Mouse (Mus musculus) myocyte (in vitro differentiated cells): Measurements from ENCODE around the gene Lrrc46. TPM values are rescaled to one million over a fixed set of nuclear protein-coding genes. Genes with fewer than 3 reads are reported as not detected.

Source experiments
- H3K27me3 ChIP-seq: one replicate; pipeline ENCODE4 v1.6.1; 2011; ENCODE audit not compliant: control insufficient read depth, insufficient read depth, insufficient read length
- H3K36me3 ChIP-seq: one replicate; pipeline ENCODE4 v1.6.1; 2011; ENCODE audit not compliant: control insufficient read depth, insufficient read depth
- H3K4me2 ChIP-seq: one replicate; pipeline ENCODE4 v1.6.1; 2011; ENCODE audit warnings: low read depth, control low read depth
- H3K4me3 ChIP-seq: one replicate; pipeline ENCODE4 v1.5.1; 2011; ENCODE audit warnings: mild to moderate bottlenecking, control low read depth, moderate library complexity
- H3K79me2 ChIP-seq: one replicate; pipeline ENCODE4 v1.6.1; 2011; ENCODE audit not compliant: control insufficient read depth, insufficient read depth
- H3ac ChIP-seq: one replicate; pipeline ENCODE4 v1.6.1; 2011; ENCODE audit not compliant: control insufficient read depth, insufficient read length
- E2F4 ChIP-seq: IDR thresholded peaks from one replicate; pipeline ENCODE4 v1.6.1; 2011; ENCODE audit warnings: mild to moderate bottlenecking, control low read depth, moderate library complexity; ENCODE audit not compliant: insufficient read depth
- MAX ChIP-seq: IDR thresholded peaks from one replicate; pipeline ENCODE4 v1.6.1; 2011; ENCODE audit warnings: low read depth, mild to moderate bottlenecking, control low read depth
- MYOD1 ChIP-seq, 3 experiments: IDR thresholded peaks; one replicate each; pipeline ENCODE4 v1.6.1; 2011; ENCODE audit warnings: control low read depth in 2 of 3, low read depth in 2 of 3, mild to moderate bottlenecking in 2 of 3, moderate library complexity in 1 of 3; ENCODE audit not compliant: insufficient read length in 2 of 3, control insufficient read depth in 1 of 3
- MYOG ChIP-seq, 3 experiments: IDR thresholded peaks; one replicate each; pipeline ENCODE4 v1.6.1; 2011; ENCODE audit warnings: control low read depth in 2 of 3, low read depth in 2 of 3, mild to moderate bottlenecking in 2 of 3; ENCODE audit not compliant: insufficient read length in 2 of 3, control insufficient read depth in 1 of 3, insufficient read depth in 1 of 3
- POLR2A ChIP-seq: IDR thresholded peaks from one replicate; pipeline ENCODE4 v1.6.1; 2011; ENCODE audit warnings: low read depth, mild to moderate bottlenecking, control low read depth, moderate library complexity; ENCODE audit not compliant: insufficient read length
- POLR2AphosphoS2 ChIP-seq: IDR thresholded peaks from one replicate; pipeline ENCODE4 v1.6.1; 2011; ENCODE audit warnings: low read depth, control low read depth; ENCODE audit not compliant: insufficient read length
- REST ChIP-seq: IDR thresholded peaks from one replicate; pipeline ENCODE4 v1.6.1; 2011; ENCODE audit warnings: mild to moderate bottlenecking, control low read depth, moderate library complexity; ENCODE audit not compliant: insufficient read depth, insufficient read length
- SRF ChIP-seq: IDR thresholded peaks from one replicate; pipeline ENCODE4 v1.6.1; 2011; ENCODE audit warnings: low read depth; ENCODE audit not compliant: control insufficient read depth, insufficient read length
- TCF12 ChIP-seq: IDR thresholded peaks from one replicate; pipeline ENCODE4 v1.6.1; 2011; ENCODE audit warnings: mild to moderate bottlenecking, control low read depth; ENCODE audit not compliant: poor library complexity, insufficient read depth, severe bottlenecking
- USF1 ChIP-seq: IDR thresholded peaks from one replicate; pipeline ENCODE4 v1.6.1; 2011; ENCODE audit warnings: low read depth, mild to moderate bottlenecking, control low read depth, moderate library complexity
- polyA plus RNA-seq: library from polyadenylated mRNA; unstranded; fragments of >200 nt; fragmentation: generic; extraction: Trizol; gene quantifications from one replicate; pipeline ENCODE4 v1.2.1, GENCODE M21; 2012; ENCODE audit warnings: missing spikeins

The Lrrc46 gene
- polyA plus RNA-seq, 1 experiment = 1.4 TPM

DNA sequence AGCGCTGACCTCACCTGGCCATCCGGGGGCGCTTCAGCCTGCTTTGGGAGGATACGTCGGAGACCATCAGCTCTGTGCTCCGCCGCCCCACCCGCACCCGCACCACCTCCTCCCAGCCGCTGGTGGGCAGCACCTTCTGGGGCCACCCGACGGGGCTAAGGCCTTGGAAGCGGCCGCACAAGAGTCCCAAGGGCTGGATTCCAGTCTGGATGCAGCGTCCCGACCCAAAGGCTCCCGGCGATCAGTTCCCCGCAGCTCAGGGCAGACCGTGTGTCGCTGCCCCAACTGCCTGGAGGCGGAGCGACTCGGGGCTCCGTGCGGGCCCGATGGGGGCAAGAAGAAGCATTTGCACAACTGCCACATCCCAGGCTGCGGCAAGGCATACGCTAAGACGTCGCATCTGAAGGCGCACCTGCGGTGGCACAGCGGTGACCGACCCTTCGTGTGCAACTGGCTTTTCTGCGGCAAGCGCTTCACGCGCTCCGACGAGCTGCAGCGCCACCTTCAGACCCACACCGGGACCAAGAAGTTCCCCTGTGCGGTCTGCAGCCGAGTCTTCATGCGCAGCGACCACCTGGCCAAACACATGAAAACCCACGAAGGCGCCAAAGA is 19.2 kb downstream of the Lrrc46 start:
- TF ChIP-seq MYOD1 (IDR thresholded peaks at IDR 0.05; ENCODE audit: control insufficient read depth in 1 of 3, insufficient read length in 2 of 3, low read depth in 2 of 3) (peak in 1 of 3 experiments; percentile 5), MYOG (IDR thresholded peaks at IDR 0.05; ENCODE audit: control insufficient read depth in 1 of 3, insufficient read depth in 1 of 3, insufficient read length in 2 of 3, low read depth in 2 of 3) (peak in 1 of 3 experiments; percentile 27), E2F4 (no peak)
- H3K4me3 ChIP-seq = peak overlapping the region; percentile 8
- no peaks in the 10 kb centered on the region for H3K79me2 ChIP-seq
- peak overlapping the region; percentile 7 for H3ac ChIP-seq
- no peaks in the 10 kb centered on the region for H3K36me3 ChIP-seq
- H3K27me3 ChIP-seq = peaks cover 5% of the 10 kb centered on the region
- H3K4me2 ChIP-seq = peak overlapping the region; percentile 89

DNA sequence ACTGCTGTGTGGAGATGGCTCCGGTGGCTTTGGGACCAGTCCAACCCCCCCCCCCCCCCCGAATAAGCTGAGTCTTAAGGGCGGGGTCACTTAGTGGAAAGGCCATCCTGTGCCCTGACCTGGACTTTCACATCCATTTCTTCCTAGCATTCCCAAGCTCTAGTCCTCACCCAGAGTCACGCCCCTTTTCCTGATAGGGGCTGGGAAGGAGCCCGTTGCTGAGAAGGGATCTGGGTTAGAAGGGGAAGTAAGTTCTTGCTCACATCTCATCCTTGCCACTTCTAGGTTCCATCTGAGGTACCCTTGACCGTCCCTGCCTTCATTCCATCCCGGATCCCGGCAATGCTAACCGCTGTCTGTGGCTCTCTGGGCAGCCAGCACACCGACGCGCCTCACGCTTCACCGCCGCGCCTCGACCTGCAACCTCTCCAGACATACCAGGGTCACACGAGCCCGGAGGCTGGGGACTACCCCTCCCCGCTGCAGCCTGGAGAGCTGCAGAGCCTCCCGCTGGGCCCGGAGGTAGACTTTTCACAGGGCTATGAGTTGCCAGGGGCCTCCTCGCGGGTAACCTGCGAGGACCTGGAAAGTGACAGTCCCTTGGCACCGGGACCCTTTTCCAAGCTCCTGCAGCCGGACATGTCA is 20.0 kb downstream of the Lrrc46 start:
- no peaks in the 10 kb centered on the region for H3K36me3 ChIP-seq
- no peaks in the 10 kb centered on the region for H3K79me2 ChIP-seq
- H3K4me2 ChIP-seq = peak overlapping the region; percentile 89
- TF ChIP-seq USF1 (no peak), TCF12 (no peak), MYOG (IDR thresholded peaks at IDR 0.05; ENCODE audit: control insufficient read depth in 1 of 3, insufficient read depth in 1 of 3, insufficient read length in 2 of 3, low read depth in 2 of 3) (no peak), MYOD1 (IDR thresholded peaks at IDR 0.05; ENCODE audit: control insufficient read depth in 1 of 3, insufficient read length in 2 of 3, low read depth in 2 of 3) (no peak), POLR2AphosphoS2 (no peak)
- H3K4me3 ChIP-seq = peak overlapping the region; percentile 8
- H3ac ChIP-seq = peak overlapping the region; percentile 7
- peaks cover 5% of the 10 kb centered on the region for H3K27me3 ChIP-seq

DNA sequence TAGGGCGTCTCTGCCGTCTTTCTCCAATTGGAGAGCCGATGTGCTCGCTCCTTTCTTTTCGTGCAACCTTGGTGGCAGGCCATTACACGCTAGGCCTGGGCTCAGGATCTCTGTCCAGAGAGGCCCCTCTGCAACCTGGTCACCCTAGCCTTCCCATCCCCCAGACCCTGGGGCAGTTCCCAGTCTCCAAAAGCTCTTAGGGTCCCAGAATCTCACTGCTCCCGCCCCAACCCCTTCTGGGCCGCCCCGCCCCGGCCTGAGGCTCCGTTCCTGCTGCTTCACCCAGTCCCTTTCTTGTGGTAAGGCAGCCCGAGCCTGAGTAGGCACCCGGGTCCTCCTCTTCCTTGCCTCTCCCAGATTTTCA is 21.9 kb downstream of the Lrrc46 start:
- Histone ChIP-seq H3K27me3 (peaks cover 5% of the 10 kb centered on the region), H3K79me2 (no peaks in the 10 kb centered on the region), H3K36me3 (no peaks in the 10 kb centered on the region), H3K4me2 (peak overlapping the region; percentile 75), H3K4me3 (peak overlapping the region; percentile 37), H3ac (no peak overlapping the region)
- TF ChIP-seq TCF12 (no peak), MYOG (IDR thresholded peaks at IDR 0.05; ENCODE audit: control insufficient read depth in 1 of 3, insufficient read depth in 1 of 3, insufficient read length in 2 of 3, low read depth in 2 of 3) (no peak), MAX (no peak), POLR2A (peak; percentile 16), MYOD1 (IDR thresholded peaks at IDR 0.05; ENCODE audit: control insufficient read depth in 1 of 3, insufficient read length in 2 of 3, low read depth in 2 of 3) (no peak)

DNA sequence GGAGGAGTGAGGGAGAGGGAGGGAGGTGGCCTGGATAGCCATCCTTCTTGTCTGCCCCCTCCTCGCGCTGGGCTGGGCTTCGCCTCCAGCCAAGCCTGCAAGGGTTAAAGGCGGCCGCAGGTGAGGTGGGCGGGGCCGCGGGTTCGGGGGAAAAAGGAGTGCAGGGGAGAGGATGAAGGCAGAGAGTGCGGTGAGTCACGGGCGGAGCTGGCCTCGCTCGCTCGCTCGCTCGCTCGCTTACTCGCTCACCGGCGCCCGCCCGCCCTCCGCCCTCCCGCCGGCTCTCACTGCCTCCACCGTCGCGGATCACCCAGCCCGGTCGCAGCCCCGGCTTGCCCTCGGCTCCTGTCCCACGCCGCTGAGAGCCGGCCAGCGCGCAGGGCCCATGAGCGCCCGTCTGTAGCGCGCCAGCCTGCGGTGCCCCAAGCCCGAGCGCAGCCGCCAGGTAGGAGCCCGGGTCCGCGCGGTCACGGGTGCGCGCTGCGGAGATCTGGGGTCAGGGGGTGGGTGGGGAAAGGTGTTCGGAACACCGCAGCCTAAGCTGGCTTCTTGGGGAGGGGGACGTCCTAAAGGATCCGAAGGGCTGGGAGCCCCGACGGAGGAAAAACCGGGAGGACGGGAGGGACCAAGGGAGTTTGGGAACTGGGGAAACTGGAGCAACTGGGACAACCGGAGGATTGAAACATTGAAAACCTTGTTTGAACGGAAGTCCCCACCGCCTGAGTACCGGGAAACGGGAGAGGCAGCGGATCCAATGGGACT is 22.4 kb downstream of the Lrrc46 start:
- Histone ChIP-seq H3K4me2 (peak overlapping the region; percentile 75), H3K4me3 (peak overlapping the region; percentile 37), H3K36me3 (no peaks in the 10 kb centered on the region), H3ac (no peak overlapping the region), H3K27me3 (peaks cover 5% of the 10 kb centered on the region), H3K79me2 (no peaks in the 10 kb centered on the region)
- TF ChIP-seq E2F4 (no peak), POLR2A (peak; percentile 40)

DNA sequence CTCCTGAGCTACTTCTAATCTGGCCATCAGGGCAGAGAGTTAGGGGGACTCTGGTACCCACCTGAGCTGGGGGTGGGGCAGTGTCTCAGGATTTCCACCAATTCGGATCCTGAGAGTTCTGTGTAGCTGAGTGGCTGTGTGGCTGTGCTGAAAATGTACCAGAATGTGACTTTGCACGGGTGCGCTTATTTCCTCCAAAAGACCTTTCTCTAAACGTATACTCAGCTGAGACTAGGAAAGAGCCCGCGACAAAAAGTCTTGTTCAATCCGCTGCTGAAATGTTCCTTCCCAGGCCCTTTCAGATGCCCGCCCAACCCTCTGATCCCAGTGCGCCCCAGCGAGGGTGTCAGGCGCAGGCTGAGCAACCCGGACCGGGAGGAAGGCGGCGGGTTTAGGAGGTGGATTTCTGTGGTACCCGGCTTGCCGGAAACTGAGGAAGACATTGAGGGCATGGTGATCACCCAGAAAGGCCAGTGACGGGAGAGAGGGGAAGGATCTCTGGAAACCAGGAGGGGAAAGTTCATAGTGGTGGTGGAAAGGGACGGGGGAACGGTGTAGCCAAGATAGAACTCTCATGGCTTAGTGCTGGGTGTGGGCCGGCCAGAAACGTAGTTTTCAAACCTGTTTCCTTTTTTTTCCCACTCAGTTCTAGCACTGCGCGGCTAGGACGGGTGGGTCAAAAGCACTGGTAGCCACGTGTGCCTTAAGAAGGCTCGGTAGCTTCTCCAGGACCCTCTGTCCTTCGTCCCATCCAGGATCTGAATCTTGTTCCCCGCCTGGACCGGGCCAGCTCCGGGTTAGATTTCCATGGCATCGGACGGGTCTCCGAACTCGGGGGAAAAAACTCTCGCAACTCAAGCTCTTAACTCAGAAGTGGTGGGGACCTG is 23.3 kb downstream of the Lrrc46 start:
- Histone ChIP-seq H3ac (no peak overlapping the region), H3K27me3 (peaks cover 5% of the 10 kb centered on the region)
- no peak for TF ChIP-seq MAX
- no peak for TF ChIP-seq MYOD1 (IDR thresholded peaks at IDR 0.05; ENCODE audit: control insufficient read depth in 1 of 3, insufficient read length in 2 of 3, low read depth in 2 of 3)
- TF ChIP-seq SRF = no peak
- TF ChIP-seq REST = no peak

More for the DNA sequence above, 23.3 kb downstream of the Lrrc46 start:
- H3K79me2 ChIP-seq = no peaks in the 10 kb centered on the region
- peak overlapping the region; percentile 37 for H3K4me3 ChIP-seq
- H3K4me2 ChIP-seq = peak overlapping the region; percentile 64
- H3K36me3 ChIP-seq = no peaks in the 10 kb centered on the region
